ENCODE assay signal across 1 mouse cellular context in genomic region chr3:90433381-90434020, GRCm38 (mm10).
A peak's percentile ranks its signal among the peaks of the same experiment; 100 is the strongest.
TF ChIP-seq lines count a peak whose summit lies in the region.

Gene Ints3 (minus strand): TSS chr3:90433622.

TF ChIP-seq in CH12.LX, 34 proteins besides CTCF, POLR2A, EP300 and RAD21 (continued from another document):
- TF ChIP-seq ETS1 (conservative IDR thresholded peaks at IDR 0.05; ENCODE audit: low read depth, low read length), result no peak
- no peak for TF ChIP-seq BHLHE40 (IDR thresholded peaks at IDR 0.05; ENCODE audit: low read depth, low read length)
- no peak for TF ChIP-seq CHD1 (IDR thresholded peaks at IDR 0.05; ENCODE audit: low read depth, low read length)
- TF ChIP-seq SMC3 (IDR thresholded peaks at IDR 0.05; ENCODE audit: low read depth, low read length), result no peak
- peak; percentile 89 for TF ChIP-seq ZMIZ1 (IDR thresholded peaks at IDR 0.05; ENCODE audit: low read depth, low read length)
- TF ChIP-seq MAFK (IDR thresholded peaks at IDR 0.05; ENCODE audit: insufficient replicate concordance, low read length), result 0 out of 2 replicates have a peak, but pooled peaks have one; percentile 12
- no peak for TF ChIP-seq ZC3H11A (IDR thresholded peaks at IDR 0.05; ENCODE audit: low read depth, low read length)
- TF ChIP-seq MEF2A (IDR thresholded peaks at IDR 0.05; ENCODE audit: borderline replicate concordance, low read depth, low read length), result peak; percentile 23
- peak; percentile 97 for TF ChIP-seq MAZ (IDR thresholded peaks at IDR 0.05; ENCODE audit: low read depth, low read length)
- peak; percentile 85; the same call in 1 of the 2 replicates for TF ChIP-seq E2F4 (IDR thresholded peaks at IDR 0.05; ENCODE audit: insufficient replicate concordance, low read depth, low read length)
